Mouse (Mus musculus) embryo, embryonic 10 days (tissue): ENCODE measurements around the gene Sppl2b.

Experiments
- DNase-seq: peaks from one replicate; pipeline ENCODE4 v3.0.0-alpha.2; 2015; ENCODE audit warnings: low spot score

The Sppl2b gene

DNA sequence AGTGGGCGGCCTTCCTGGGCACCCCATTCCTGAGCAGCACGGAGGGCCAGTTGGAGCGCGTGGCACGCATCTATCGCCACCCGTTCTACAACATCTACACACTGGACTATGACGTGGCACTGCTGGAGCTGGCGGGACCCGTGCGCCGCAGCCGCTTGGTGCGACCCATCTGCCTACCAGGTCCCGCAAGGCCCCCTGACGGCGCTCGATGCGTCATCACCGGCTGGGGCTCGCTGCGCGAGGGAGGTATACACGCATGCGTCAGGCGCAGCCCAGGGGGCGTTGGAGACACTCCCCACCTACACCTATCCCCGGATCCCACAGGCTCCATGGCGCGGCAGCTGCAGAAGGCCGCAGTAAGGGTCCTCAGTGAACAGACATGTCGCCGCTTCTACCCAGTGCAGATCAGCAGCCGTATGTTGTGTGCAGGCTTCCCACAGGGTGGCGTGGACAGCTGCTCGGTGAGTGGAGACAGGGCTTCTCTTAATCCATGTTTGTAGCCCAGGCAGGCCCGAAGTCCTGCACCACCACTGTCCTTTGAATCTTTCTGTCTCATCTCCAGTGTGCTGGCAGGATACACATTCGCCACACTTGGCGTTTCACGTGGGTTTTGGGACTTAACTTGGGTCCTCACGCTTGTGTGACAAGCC, 42.9 kb downstream of the Sppl2b start:
- peak; percentile 19 for DNase-seq

DNA sequence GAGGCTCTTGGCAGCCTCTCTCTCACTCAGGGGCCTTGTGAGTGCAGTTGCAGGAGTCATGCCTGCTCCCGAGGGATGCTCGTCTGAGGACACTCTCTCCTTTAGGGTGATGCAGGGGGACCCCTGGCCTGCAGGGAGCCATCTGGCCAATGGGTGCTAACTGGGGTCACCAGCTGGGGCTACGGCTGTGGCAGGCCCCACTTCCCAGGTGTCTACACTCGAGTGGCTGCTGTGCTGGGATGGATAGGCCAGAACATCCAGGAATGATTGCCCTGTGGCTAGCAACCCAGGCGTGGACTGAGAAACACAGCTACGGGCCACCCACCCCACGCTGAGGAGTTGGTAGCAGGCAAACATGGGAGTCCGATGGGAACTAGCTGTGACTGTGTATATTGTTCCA, 44.0 kb downstream of the Sppl2b start:
- no peak for DNase-seq

DNA sequence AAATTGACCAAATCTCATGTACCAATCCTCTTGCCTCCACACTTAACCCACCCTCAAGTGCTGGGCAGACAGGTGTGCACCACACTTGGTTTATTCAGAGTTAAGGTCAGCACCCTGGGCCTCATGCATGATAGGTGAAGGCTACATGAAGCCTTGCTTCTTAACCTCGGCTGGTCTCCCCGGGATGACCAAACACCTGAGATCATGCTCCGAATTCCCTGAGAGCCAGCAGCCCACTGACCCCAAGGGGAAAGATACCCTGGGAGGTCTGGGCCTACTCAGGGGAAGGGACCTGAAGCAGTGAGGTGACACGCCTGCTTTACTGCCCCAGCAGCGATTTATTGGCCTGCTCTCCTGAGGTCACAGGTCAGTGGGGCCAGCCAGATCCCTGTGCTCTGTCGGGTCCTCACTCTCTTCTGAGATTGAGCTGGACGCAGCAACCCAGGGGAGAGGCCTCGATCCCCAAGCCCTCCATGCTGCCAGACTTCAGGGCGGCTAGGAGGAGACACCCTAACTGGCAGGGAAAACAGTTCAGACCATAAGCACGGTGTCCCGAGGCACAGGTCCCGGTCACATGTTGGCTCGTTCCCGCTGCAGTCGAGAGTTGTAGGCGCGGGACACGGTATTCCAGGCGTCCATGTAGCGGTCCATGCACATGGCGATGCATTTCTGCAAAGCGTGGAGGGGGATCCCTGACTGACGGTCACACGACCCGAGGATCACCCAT, 44.7 kb downstream of the Sppl2b start:
- no peak for DNase-seq

DNA sequence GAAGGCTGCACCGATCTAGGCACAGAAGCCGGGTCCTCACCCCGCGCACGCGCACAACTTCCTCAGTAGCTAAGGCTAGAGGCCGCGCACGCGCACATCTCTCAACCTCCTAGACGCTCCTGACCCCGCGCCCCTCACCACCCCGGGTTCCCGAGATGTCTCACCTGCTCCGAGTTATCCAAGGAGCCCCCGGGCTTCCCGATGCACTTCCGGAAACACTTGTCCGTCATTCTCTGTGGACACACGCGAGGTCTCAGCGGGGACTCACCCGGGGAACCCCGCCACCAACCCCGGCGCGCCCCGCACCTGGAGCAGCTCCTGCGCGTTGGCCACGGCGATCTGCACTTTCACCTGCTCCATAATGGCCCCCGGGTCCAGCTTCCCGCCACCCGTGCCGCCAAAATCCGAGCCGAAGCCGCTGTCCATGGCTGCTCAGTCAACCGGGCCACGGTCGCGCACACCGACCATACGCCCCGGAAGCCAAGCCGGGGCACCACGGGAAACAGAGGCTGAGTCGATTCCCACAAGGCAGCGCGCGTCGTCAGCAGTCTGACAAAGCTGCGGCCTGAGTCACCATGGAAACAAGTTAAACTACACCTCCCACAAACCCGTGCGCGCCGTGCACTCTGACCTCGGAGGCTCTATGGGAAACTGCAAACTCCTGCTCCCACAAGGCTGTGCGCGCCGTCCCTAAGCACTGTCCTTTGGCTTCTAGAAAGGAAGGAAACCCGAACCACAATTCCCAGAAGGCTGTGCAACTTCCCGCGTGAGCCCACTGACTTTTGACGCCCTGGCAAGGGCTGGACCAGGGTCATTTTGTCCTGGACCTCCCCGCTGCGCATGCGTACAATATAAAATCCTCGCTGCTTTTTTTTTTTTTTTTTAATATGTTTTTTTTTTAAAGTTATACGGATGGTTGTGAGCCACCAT, 45.5 kb downstream of the Sppl2b start, which contains the start of gene Timm13:
TSS of gene Timm13 (minus strand) at position 652 of the 930 bp plus-strand sequence.
- peak; percentile 100 for DNase-seq

DNA sequence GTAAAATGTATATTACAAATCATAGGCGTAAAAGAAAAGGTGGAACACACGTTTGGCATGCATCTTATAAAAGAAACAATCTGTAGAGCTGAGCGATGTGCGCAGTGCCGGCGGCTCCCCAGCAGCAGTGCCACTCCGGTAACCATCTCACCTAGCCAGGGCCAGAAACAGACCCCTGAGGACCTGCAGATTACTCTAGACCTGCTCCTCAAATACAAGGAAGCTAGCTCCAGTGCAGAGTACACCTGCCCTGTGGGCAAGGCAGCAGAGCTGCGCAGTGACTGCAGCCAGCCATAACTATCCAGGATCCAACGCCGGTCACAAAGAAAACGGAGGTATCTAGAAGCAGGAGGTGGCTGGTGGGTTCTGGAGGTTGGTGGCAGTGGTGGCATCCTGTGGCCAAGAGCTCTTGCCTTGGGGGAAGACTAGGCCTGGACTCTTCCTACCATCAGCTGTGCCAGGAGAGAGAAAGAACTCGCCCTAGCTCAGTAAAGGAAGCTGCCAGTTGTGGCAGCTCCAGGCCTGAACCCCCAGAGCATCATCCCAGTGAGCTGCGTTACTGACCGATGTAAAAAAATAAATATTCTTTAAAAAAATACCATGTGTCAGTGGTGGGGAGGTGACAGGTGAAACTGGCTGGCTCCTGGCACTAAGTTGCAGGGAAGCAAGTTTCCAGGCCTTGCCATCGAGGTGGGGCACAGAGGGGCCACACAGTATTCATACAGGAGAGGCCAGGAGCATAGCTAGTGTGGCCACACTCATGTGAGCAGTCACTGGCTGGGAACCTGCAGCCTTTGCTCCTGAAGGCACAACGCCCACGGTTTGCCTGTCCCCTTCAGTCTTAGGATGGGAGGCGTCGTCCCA, 46.6 kb downstream of the Sppl2b start:
- no peak for DNase-seq

GRCm38 (mm10) chr10:80902273-80902940, 47.3 kb downstream of the Sppl2b start:
- DNase-seq: no peak

- no peak for DNase-seq
Measured at GRCm38 (mm10) chr10:80903282-80903681, 48.2 kb downstream of the Sppl2b start.

GRCm38 (mm10) chr10:80904004-80904693, 49.1 kb downstream of the Sppl2b start:
- DNase-seq: no peak

DNA sequence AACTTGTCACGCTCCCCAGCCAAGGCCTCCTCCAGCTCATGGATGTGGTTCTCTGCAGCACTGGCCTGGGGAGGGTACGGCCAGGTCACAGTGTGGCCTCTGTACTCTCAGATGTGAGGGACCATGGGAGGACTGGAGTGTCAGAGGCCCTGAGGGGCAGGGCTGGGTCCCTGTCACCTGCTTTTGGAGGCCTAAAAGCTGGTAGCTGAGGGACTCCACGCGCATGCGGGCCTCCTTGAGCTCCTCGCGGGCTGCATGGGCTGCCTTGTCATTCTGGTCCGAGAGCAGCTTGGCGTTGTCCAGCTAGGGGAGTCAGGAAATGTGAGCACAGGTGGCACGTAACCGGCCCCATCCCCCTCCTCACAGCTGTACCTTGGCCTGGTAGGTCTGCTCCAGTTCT, 49.6 kb downstream of the Sppl2b start:
- DNase-seq: no peak

- DNase-seq: no peak
Measured at GRCm38 (mm10) chr10:80909375-80910162, 54.5 kb downstream of the Sppl2b start.

DNA sequence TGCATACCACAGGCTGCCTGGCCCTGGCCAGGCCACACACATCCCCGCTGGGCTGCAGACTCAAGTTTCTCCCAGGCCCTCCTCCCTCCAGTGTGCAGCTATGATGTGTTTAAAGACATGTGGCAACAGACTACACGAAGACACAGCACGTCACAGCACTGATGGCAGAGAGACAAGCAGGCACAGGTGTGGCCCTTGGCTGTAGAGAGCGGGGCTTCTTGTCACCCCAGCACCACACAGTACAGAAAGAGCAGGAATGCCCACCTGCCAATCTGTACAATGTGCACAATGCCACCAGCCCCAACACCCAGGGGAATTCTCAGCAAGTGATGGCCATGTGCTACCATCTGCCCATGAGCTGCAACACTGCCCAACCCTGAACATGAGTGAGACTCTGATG, 56.3 kb downstream of the Sppl2b start:
- DNase-seq: no peak

DNA sequence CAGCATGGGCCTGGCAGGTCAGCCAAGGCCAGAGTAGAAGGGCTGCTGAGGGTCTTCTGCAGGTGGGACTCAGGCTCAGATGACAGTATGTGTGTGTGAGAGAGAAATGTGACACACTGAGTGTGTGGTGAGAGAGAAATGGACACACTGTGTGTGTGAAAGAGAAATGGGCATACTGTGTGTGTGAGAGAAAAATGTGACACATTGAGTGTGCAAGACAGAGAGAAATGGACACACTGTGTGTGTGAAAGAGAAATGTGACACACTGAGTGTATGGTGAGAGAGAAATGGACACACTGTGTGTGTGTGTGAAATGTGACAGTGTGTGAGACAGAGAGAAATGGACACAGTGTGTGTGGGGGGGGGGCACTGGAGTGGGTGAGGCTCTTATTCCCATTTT, 56.8 kb downstream of the Sppl2b start:
- no peak for DNase-seq

- DNase-seq: no peak
Measured at GRCm38 (mm10) chr10:80913364-80914011, 58.4 kb downstream of the Sppl2b start.

DNA sequence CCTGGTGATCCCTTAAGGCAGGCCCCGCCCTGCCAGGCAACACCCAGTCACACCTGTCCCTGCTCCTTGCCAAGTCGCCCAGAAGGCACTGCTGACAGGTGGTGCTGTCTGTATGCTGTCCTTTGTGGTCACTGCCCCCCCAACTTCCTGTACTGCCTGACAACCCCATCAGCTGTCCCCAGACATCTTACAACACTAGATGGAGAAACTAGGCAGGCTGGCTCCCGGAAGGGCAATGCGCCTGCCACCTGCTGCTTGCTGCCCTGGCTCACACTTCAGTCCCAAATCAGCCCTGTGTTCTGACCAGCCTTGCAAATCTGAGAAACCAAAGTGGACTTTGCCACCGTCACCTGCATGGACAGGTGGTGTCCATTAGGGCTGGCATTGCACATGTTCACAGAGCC, 59.2 kb downstream of the Sppl2b start:
- no peak for DNase-seq

- DNase-seq: no peak
Measured at GRCm38 (mm10) chr10:80915260-80915659, 60.2 kb downstream of the Sppl2b start.

DNA sequence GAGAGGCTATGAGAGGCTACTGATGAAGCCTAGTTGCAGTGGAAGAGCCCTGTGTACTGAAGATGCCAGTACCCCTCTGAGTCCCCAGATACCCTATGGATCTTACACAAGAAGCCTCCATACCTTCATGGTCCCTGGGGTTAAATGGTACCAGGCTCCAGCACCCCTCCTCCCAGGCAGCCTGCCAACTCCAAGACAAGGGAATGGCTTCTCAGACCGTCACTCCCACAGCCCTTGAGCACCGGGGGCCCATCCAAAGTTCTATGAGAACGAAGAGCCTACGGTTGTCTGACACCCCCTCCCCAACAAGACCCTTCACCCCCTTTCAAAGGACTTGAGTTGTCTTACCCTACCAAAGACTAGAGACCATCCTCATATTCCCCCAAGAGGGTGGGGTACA, 60.7 kb downstream of the Sppl2b start:
- no peak for DNase-seq

- peak; percentile 48 for DNase-seq
Measured at GRCm38 (mm10) chr10:80917336-80917778, 62.3 kb downstream of the Sppl2b start.

GRCm38 (mm10) chr10:80917779-80918434, 62.8 kb downstream of the Sppl2b start, which contains the start of gene Lmnb2:
Gene Lmnb2 (minus strand): TSS chr10:80918245.
- DNase-seq: peak; percentile 89
